Mouse (Mus musculus) embryonic fibroblast, embryonic 13.5 days (primary cell): ENCODE measurements around the gene Gpatch1. TPM values are rescaled to one million over a fixed set of nuclear protein-coding genes. Genes with fewer than 3 reads are reported as not detected.

Experiments used
- H3K27ac ChIP-seq: 2 replicates; pipeline ENCODE4 v1.5.1; 2012; ENCODE audit warnings: low read length, control low read depth, inconsistent platforms; ENCODE audit not compliant: insufficient read depth
- H3K4me1 ChIP-seq: 2 replicates; pipeline ENCODE4 v1.6.1; 2011; ENCODE audit warnings: low read length; ENCODE audit not compliant: control insufficient read depth, insufficient read depth
- H3K4me3 ChIP-seq: 2 replicates; pipeline ENCODE4 v1.5.1; 2011; ENCODE audit warnings: mild to moderate bottlenecking, control low read depth, low read length; ENCODE audit not compliant: insufficient read depth
- CTCF ChIP-seq: IDR thresholded peaks from 2 replicates; pipeline ENCODE4 v1.5.1; 2011; ENCODE audit warnings: mild to moderate bottlenecking, control low read depth, low read length, moderate library complexity, borderline replicate concordance; ENCODE audit not compliant: insufficient read depth
- POLR2A ChIP-seq: IDR thresholded peaks from 2 replicates; pipeline ENCODE4 v1.6.1; 2011; ENCODE audit warnings: low read depth, mild to moderate bottlenecking, control low read depth, low read length, moderate library complexity
- polyA plus RNA-seq: library from polyadenylated mRNA; stranded (reverse); fragments of >200 nt; gene quantifications from 2 replicates; pipeline ENCODE4 v1.2.4, GENCODE M21; 2011; ENCODE audit warnings: low read depth; ENCODE audit not compliant: missing spikeins, insufficient read length

The Gpatch1 gene
- polyA plus RNA-seq, 1 experiment, result 9.8 TPM

GRCm38 (mm10) chr7:35293464-35293863 is 24.8 kb downstream of the Gpatch1 start:
- Histone ChIP-seq H3K4me1 (no peaks in the 10 kb centered on the region), H3K27ac (no peak overlapping the region), H3K4me3 (no peak overlapping the region)
- TF ChIP-seq CTCF (no peak), POLR2A (no peak)

- H3K4me1 ChIP-seq, result no peaks in the 10 kb centered on the region
- TF ChIP-seq CTCF (no peak), POLR2A (no peak)
Measured at GRCm38 (mm10) chr7:35278933-35279332, 39.3 kb downstream of the Gpatch1 start.

GRCm38 (mm10) chr7:35277433-35277832 is 40.8 kb downstream of the Gpatch1 start:
- Histone ChIP-seq H3K27ac (no peak overlapping the region), H3K4me3 (no peak overlapping the region), H3K4me1 (no peaks in the 10 kb centered on the region)
- TF ChIP-seq CTCF, result no peak
- no peak for TF ChIP-seq POLR2A

More at GRCm38 (mm10) chr7:35278933-35279332, 39.3 kb downstream of the Gpatch1 start:
- no peak overlapping the region for H3K4me3 ChIP-seq
- H3K27ac ChIP-seq, result no peak overlapping the region

- Histone ChIP-seq H3K4me1 (no peaks in the 10 kb centered on the region), H3K27ac (no peak overlapping the region), H3K4me3 (peak overlapping the region; percentile 21)
- TF ChIP-seq POLR2A, result no peak
- TF ChIP-seq CTCF, result no peak
Measured at GRCm38 (mm10) chr7:35269443-35270024, 48.7 kb downstream of the Gpatch1 start.

GRCm38 (mm10) chr7:35267841-35268240 is 50.4 kb downstream of the Gpatch1 start:
- H3K4me1 ChIP-seq, result no peaks in the 10 kb centered on the region
- TF ChIP-seq POLR2A (no peak), CTCF (no peak)
- H3K27ac ChIP-seq, result no peak overlapping the region
- no peak overlapping the region for H3K4me3 ChIP-seq

GRCm38 (mm10) chr7:35266666-35267065 is 51.6 kb downstream of the Gpatch1 start:
- no peak for TF ChIP-seq POLR2A
- no peak for TF ChIP-seq CTCF
- H3K27ac ChIP-seq, result no peak overlapping the region
- no peak overlapping the region for H3K4me3 ChIP-seq
- H3K4me1 ChIP-seq, result no peaks in the 10 kb centered on the region

GRCm38 (mm10) chr7:35264746-35265145 is 53.5 kb downstream of the Gpatch1 start:
- H3K4me3 ChIP-seq, result no peak overlapping the region

GRCm38 (mm10) chr7:35263595-35264489 is 54.4 kb downstream of the Gpatch1 start:
- TF ChIP-seq POLR2A, result no peak
- no peak for TF ChIP-seq CTCF
- H3K4me1 ChIP-seq, result no peaks in the 10 kb centered on the region
- H3K27ac ChIP-seq, result no peak overlapping the region
- H3K4me3 ChIP-seq, result no peak overlapping the region

More at GRCm38 (mm10) chr7:35264746-35265145, 53.5 kb downstream of the Gpatch1 start:
- H3K27ac ChIP-seq, result no peak overlapping the region
- H3K4me1 ChIP-seq, result no peaks in the 10 kb centered on the region
- TF ChIP-seq CTCF (no peak), POLR2A (no peak)

GRCm38 (mm10) chr7:35259384-35259783 is 58.9 kb downstream of the Gpatch1 start:
- no peak for TF ChIP-seq CTCF
- TF ChIP-seq POLR2A, result no peak
- H3K4me1 ChIP-seq, result no peaks in the 10 kb centered on the region
- H3K27ac ChIP-seq, result no peak overlapping the region
- H3K4me3 ChIP-seq, result no peak overlapping the region

GRCm38 (mm10) chr7:35258294-35258693 is 59.9 kb downstream of the Gpatch1 start:
- TF ChIP-seq CTCF, result no peak
- TF ChIP-seq POLR2A, result no peak
- H3K27ac ChIP-seq, result no peak overlapping the region
- no peaks in the 10 kb centered on the region for H3K4me1 ChIP-seq
- H3K4me3 ChIP-seq, result no peak overlapping the region
